Mouse (Mus musculus) liver, embryonic 14.5 days (tissue): ENCODE data around the gene C530008M17Rik. TPM values are rescaled to one million over a fixed set of nuclear protein-coding genes. Genes with fewer than 3 reads are reported as not detected.

Experiments used
- ATAC-seq: fragments of 200-750 bp; cut with Nextera tagmentation; 2 replicates; pipeline ENCODE4 v1.8.0; 2017; ENCODE audit warnings: moderate number of reproducible peaks, mild to moderate bottlenecking, moderate library complexity; ENCODE audit not compliant: insufficient read depth
- DNase-seq, 3 experiments: peaks; one replicate each; pipeline ENCODE4 v3.0.0-alpha.2; 2012 to 2013; ENCODE audit warnings: low read depth in 3 of 3, low spot score in 3 of 3
- H3K27ac ChIP-seq: fragments of 300-500 bp; sonication (generic); 2 replicates; pipeline ENCODE4 v1.5.1; 2014; ENCODE audit warnings: moderate library complexity, mild to moderate bottlenecking, control low read depth, inconsistent platforms
- H3K27me3 ChIP-seq: fragments of 300-500 bp; sonication (generic); 2 replicates; pipeline ENCODE4 v1.6.1; 2014; ENCODE audit warnings: mild to moderate bottlenecking, low read length, moderate library complexity; ENCODE audit not compliant: control insufficient read depth, insufficient read depth
- H3K36me3 ChIP-seq: fragments of 300-500 bp; sonication (generic); replicated peaks from 2 replicates; pipeline ENCODE4 v1.6.1; 2014; ENCODE audit warnings: low read depth; ENCODE audit not compliant: control insufficient read depth, insufficient read depth
- H3K4me1 ChIP-seq, 2 experiments: fragments of 200-500 bp in 1 of 2; fragments of 300-500 bp in 1 of 2; sonication (generic) in 1 of 2; replicated peaks; 2 replicates each; pipeline ENCODE4 v1.6.1; 2012 to 2014; ENCODE audit warnings: antibody characterized with exemption in 1 of 2, inconsistent platforms in 1 of 2, low read length in 1 of 2; ENCODE audit not compliant: control insufficient read depth in 2 of 2, insufficient read depth in 2 of 2
- H3K4me2 ChIP-seq: fragments of 300-500 bp; sonication (generic); 2 replicates; pipeline ENCODE4 v1.6.1; 2014; ENCODE audit warnings: low read depth, mild to moderate bottlenecking, control low read depth, moderate library complexity
- H3K4me3 ChIP-seq, 2 experiments: fragments of 200-500 bp in 1 of 2; fragments of 300-500 bp in 1 of 2; sonication (generic) in 1 of 2; 2 replicates each; pipeline ENCODE4 v1.5.1; 2012 to 2014; ENCODE audit warnings: low read depth in 2 of 2, low read length in 2 of 2, mild to moderate bottlenecking in 2 of 2, control low read depth in 1 of 2, inconsistent platforms in 1 of 2, moderate library complexity in 1 of 2; ENCODE audit not compliant: insufficient read depth in 1 of 2
- H3K9ac ChIP-seq: fragments of 300-500 bp; sonication (generic); replicated peaks from 2 replicates; pipeline ENCODE4 v1.6.1; 2014; ENCODE audit warnings: mild to moderate bottlenecking, control low read depth, moderate library complexity
- H3K9me3 ChIP-seq: fragments of 300-500 bp; sonication (generic); 2 replicates; pipeline ENCODE4 v1.6.1; 2016; ENCODE audit warnings: low read length, mixed read lengths; ENCODE audit not compliant: control insufficient read depth
- CTCF ChIP-seq: IDR thresholded peaks from 2 replicates; pipeline ENCODE4 v1.5.1; 2016; ENCODE audit warnings: antibody characterized with exemption, low read depth, control low read depth
- EP300 ChIP-seq: IDR thresholded peaks from 2 replicates; pipeline ENCODE4 v1.6.1; 2016; ENCODE audit warnings: antibody characterized with exemption, low read depth
- WGBS: fragments of 180-500 bp; shearing (Covaris S2); extraction: QIAGEN DNeasy Blood & Tissue Kit; methylation state at CpG from one replicate; pipeline ENCODE4 v1.1.7; 2014; ENCODE audit not compliant: insufficient replicate concordance; 5-methylcytosine and 5-hydroxymethylcytosine counted together
- polyA plus RNA-seq, 2 experiments: library from polyadenylated mRNA; depleted of rRNA in 1 of 2; stranded (reverse) in 1 of 2; unstranded in 1 of 2; fragments of >200 nt; fragmentation: Nextera tagmentation in 1 of 2; extraction: Ambion mirVana in 1 of 2; gene quantifications; 2 replicates each; pipeline versions ENCODE4 v1.2.1 to v1.2.3; 2012 to 2014

Gene C530008M17Rik
- polyA plus RNA-seq, 2 experiments: 4.3 to 7.7 TPM

DNA sequence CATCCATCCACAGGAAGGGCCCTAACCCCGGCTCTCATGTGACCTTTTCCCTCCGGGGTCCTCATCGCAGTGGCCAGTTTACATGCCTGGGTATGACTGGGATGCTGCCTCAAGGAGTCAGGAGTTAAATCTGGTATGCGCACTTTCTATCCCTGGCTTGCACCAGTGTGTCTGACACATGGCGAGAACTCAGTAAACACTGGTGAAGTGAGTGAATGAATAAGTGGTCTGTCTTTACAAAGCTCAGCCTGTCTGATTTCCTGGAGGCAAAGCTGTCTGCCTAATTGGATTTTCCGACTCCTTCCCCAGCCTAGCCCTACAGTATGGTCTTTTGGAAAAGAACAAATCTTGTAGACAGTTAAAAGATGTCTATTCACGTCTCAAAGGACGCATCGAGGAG lies 45.8 kb downstream of the C530008M17Rik start:
- 73% methylated on average over 9 of the region's 9 CpGs for WGBS

DNA sequence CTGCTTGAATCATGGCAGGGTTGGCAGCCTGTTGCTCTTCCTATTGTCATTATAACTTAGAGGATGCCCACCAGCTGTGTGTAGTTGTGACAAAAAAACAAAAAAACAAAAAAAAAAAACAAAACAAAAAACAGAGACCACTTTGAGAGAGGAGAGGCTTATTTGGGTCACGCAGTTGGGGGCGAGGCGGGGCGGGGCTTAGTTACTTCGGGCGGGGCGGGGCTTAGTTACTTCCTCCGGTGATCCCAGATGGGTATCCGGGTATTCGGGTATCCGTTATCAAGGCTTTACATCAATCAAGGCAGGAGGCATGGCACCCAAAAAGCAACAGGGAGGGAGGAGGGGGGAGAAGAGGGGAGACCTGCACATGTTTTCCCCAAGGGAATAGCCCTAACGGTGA lies 46.3 kb downstream of the C530008M17Rik start:
- peaks cover 4 to 9% of the 10 kb centered on the region in 2 experiments for H3K4me1 ChIP-seq
- WGBS: 41% methylated on average over 12 of the region's 12 CpGs
- no peak overlapping the region for H3K27ac ChIP-seq
- H3K9me3 ChIP-seq: no peaks in the 10 kb centered on the region
- DNase-seq (no peak), ATAC-seq (no peak)
- no peak for TF ChIP-seq CTCF
- no peak for TF ChIP-seq EP300
- no peak overlapping the region for H3K4me2 ChIP-seq
- no peak overlapping the region for H3K4me3 ChIP-seq
- H3K9ac ChIP-seq: no peak overlapping the region
- H3K36me3 ChIP-seq: no peaks in the 10 kb centered on the region
- no peaks in the 10 kb centered on the region for H3K27me3 ChIP-seq

More for the DNA sequence above, 45.8 kb downstream of the C530008M17Rik start:
- Histone ChIP-seq H3K27me3 (no peaks in the 10 kb centered on the region), H3K4me1 (peaks cover 4 to 9% of the 10 kb centered on the region in 2 experiments), H3K36me3 (no peaks in the 10 kb centered on the region), H3K4me2 (no peak overlapping the region), H3K27ac (no peak overlapping the region), H3K4me3 (no peak overlapping the region), H3K9ac (no peak overlapping the region), H3K9me3 (no peaks in the 10 kb centered on the region)
- ATAC-seq (no peak), DNase-seq (no peak)
- TF ChIP-seq CTCF (no peak), EP300 (no peak)

DNA sequence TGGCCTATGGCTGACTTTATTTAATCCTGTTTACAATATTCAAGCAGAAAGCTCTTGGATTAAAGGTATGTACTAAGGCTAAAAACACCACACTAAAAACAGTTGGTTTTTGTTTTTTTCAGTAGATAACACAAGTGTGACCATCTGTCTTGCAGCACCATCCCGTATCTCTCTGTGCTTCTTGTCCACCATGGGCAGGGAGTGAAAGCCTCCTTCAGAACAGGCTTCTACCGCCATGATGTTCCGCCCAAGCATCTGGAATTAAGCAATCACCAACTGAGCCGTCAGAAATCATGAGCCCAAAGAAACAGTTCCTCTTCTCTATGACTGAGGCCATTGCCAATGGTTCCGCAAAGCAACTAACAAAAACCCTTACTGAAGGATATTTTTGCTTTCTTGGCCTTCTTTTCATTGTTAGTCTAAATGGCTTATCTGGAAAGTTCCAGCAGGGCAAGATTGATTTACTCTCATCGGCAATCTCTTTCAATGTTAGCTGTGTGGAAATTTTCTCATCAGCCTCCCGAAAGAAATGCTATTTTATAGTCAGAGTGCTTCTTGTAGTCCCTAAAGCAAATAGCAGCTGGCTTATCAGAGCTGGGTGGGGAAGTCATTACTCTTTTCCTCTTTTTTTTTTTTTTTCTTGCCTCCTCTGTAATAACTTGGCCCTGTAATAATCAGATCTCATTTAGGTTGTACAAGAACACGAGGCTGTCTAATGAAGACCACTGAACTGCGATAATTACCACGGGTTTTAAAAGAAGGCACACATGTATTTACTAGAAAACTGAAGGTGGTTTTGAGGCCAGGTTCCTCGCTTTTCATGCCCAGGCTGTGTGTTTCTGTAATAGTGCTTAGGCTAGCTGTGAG lies 49.2 kb downstream of the C530008M17Rik start:
- 60% methylated on average over 11 of the region's 11 CpGs for WGBS

DNA sequence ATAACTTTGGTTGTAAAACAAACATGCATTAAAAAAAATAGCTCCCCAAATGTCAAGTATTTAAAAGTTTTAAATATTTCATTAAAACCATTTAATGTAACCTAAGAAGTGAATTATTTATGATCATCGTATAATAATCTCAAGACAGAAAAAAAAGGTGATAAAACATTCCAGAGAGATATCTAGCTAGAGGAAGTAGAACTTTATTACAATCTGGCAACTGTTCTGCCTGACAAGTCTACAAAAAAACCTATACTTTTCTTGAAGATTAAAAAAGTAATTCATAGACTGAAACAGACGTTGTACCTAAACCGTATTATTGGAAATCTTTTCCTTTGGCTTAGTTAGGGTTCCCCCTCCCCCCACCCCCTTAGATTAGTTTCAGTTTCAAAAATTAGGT lies 50.8 kb downstream of the C530008M17Rik start:
- H3K27ac ChIP-seq: no peak overlapping the region
- H3K36me3 ChIP-seq: no peaks in the 10 kb centered on the region
- H3K27me3 ChIP-seq: no peaks in the 10 kb centered on the region
- TF ChIP-seq CTCF (no peak), EP300 (no peak)
- H3K4me3 ChIP-seq: no peak overlapping the region
- ATAC-seq: no peak
- peaks cover 4 to 9% of the 10 kb centered on the region in 2 experiments for H3K4me1 ChIP-seq
- 71% methylated on average over 3 of the region's 3 CpGs for WGBS
- H3K9ac ChIP-seq: no peak overlapping the region
- no peak for DNase-seq
- H3K4me2 ChIP-seq: no peak overlapping the region
- H3K9me3 ChIP-seq: no peaks in the 10 kb centered on the region

More for the DNA sequence above, 49.2 kb downstream of the C530008M17Rik start:
- no peaks in the 10 kb centered on the region for H3K9me3 ChIP-seq
- H3K27ac ChIP-seq: no peak overlapping the region
- no peak for ATAC-seq
- H3K36me3 ChIP-seq: no peaks in the 10 kb centered on the region
- TF ChIP-seq EP300: no peak
- TF ChIP-seq CTCF: no peak
- peaks cover 4 to 9% of the 10 kb centered on the region in 2 experiments for H3K4me1 ChIP-seq
- H3K4me3 ChIP-seq: no peak overlapping the region
- no peak overlapping the region for H3K9ac ChIP-seq
- H3K27me3 ChIP-seq: no peaks in the 10 kb centered on the region
- DNase-seq: no peak
- H3K4me2 ChIP-seq: no peak overlapping the region

GRCm38 (mm10) chr5:76708004-76708403 lies 51.7 kb downstream of the C530008M17Rik start:
- no peak overlapping the region for H3K4me3 ChIP-seq
- H3K27me3 ChIP-seq: no peaks in the 10 kb centered on the region
- no peaks in the 10 kb centered on the region for H3K9me3 ChIP-seq
- no peak overlapping the region for H3K27ac ChIP-seq
- no peak overlapping the region for H3K9ac ChIP-seq
- H3K4me1 ChIP-seq: peaks cover 4 to 9% of the 10 kb centered on the region in 2 experiments
- WGBS: 77% methylated on average over 15 of the region's 15 CpGs
- ATAC-seq (no peak), DNase-seq (no peak)
- no peak overlapping the region for H3K4me2 ChIP-seq
- H3K36me3 ChIP-seq: no peaks in the 10 kb centered on the region
- TF ChIP-seq CTCF (no peak), EP300 (no peak)
